Mouse (Mus musculus): ENCODE data around the gene Gm45902.
A peak's percentile ranks its signal among the peaks of the same experiment; 100 is the strongest.

Gm45902 gene

GRCm38 (mm10) chr2:3512552-3513454 lies at the start of gene Gm45902, which contains the start of the genes Hspa14 and Cdnf:
Gm45902 (minus strand) TSS chr2:3512790.
Hspa14 (minus strand) TSS chr2:3512814.
Cdnf (plus strand) TSS chr2:3513030.
- DNase-seq = peak; percentile 97 to 98

GRCm38 (mm10) chr2:3546588-3546987 lies 34.0 kb upstream of the Gm45902 start:
- peak; percentile 23 to 27 for DNase-seq

DNA sequence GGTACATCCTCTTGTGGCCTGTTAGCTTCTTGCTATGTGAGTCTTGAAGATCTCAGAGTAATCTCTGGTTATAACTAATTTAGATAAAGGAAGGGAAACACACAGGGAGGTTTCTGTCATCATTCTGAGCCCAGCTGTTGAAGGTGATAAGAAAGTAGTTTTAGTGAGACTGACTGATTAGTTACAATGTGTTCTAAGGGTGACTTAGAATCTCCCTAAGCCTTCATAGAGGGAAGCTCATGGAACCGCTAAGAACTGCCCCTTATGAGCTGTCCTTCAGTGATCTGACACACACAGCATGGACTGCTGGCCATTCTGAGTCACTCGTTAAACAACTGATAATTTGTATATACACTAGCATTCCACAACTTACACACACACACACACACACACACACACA lies 33.5 kb upstream of the Gm45902 start:
- no peak for DNase-seq

- DNase-seq = no peak
Observed at GRCm38 (mm10) chr2:3541307-3542079, 28.9 kb upstream of the Gm45902 start.

DNA sequence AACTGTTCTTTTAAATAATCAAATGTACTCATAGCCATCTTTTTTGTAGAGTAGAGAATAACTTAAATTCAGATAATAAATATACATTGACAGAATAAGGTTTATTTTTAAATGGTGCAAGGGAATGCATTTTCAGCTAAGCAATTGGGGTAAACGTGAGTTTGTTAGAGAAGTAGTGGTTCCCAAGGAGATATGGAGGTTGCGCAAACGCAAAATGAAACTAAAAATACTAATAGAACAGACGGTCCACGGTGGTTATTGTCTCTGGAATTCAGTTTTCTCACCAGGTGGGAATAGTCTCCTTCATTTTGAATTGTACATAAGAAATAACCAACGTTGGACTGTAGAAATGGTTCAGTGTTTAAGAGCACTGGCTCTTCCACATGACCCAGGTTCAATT lies 13.7 kb upstream of the Gm45902 start:
- no peak for DNase-seq

GRCm38 (mm10) chr2:3522558-3522957 lies 10.0 kb upstream of the Gm45902 start:
- no peak for DNase-seq

- peak; percentile 4 to 5 for DNase-seq
Observed at GRCm38 (mm10) chr2:3512076-3512475, 514 bp downstream of the Gm45902 start.

DNA sequence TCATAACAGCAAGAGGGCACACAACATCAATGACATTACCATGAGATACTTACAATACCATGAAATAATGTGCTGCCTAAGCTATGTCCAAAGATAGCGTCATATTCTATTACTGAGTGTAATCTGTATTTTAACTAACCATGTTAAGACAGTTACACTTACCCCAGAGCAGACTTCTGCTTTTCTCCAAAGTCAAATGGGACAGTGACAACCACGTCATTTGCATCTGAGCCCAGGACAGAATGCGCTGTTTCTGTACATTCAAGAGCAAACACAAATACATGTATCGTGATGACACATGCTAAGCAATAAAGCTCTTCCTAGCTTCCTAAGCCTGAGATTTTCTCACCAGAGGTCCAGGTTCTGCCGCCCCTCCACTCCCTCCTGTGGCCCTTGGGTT lies 11.7 kb downstream of the Gm45902 start:
- no peak for DNase-seq

GRCm38 (mm10) chr2:3499543-3499942 lies 13.0 kb downstream of the Gm45902 start:
- DNase-seq = no peak

GRCm38 (mm10) chr2:3493833-3494409 lies 18.7 kb downstream of the Gm45902 start:
- no peak for DNase-seq

DNA sequence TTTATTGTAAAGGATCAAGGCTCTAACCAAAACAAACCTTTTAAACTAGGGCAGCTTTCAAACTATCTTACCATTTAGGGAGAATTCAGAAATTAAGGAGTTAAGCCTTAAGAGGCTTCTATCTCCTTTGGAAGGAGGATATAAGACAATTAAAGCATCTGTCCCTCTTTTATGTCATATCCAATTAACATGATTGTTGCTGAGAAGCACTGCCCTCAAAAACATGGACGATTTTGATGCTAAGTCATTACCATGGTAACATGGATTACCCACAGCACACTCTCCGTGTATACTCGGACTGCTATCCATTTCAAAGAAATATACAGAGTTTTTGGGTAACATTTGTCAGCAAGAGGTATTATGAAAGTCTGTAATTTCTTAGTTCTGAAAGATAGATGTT lies 22.8 kb downstream of the Gm45902 start:
- no peak for DNase-seq

DNA sequence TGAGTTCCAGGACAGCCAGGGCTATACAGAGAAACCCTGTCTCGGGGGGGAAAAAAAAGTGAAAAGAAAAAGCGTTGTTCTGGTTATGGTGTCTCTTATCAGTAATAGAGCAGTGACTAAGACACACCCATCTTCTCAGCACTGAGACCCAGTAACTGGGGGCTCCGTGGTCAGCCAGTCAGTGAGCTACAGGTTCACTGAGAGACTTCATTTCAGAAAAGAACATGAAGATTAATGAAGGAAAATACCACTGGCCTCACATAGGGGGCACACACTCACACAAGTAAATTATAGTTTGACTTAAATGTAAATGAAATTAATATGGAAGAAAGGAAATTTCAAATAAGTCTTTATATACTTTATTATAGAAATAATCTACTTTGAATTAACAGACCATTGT lies 32.4 kb downstream of the Gm45902 start:
- no peak for DNase-seq

DNA sequence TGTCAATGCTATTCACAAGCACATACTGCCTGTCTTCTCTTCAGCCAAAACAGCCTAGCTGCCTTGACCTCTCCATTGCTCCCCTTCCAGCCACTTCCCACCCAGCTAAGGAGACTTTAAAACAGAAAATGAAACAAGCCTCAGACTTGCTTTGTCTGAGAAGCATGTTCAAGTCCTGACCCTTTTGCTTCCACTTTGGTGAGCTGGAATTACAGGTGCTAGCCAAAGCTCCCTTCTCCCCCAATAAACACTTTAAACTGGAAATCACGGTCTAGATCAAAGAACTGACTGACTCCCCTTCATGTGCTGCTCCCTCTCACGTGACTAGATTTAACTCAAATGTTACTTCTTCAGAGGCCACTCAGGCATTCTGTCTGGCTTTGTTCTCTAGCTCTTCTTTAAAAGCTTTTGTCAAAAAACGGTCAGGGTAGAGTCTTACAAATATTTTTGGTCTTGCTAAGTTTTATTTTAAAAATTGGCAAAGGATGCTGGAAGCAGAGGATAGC lies 36.8 kb downstream of the Gm45902 start:
- peak in 1 of 2 experiments; percentile 7 for DNase-seq

GRCm38 (mm10) chr2:3474861-3475283 lies 37.7 kb downstream of the Gm45902 start, which contains the start of gene Suv39h2:
Suv39h2 (minus strand) TSS chr2:3475031.
- DNase-seq = peak; percentile 96 to 97

DNA sequence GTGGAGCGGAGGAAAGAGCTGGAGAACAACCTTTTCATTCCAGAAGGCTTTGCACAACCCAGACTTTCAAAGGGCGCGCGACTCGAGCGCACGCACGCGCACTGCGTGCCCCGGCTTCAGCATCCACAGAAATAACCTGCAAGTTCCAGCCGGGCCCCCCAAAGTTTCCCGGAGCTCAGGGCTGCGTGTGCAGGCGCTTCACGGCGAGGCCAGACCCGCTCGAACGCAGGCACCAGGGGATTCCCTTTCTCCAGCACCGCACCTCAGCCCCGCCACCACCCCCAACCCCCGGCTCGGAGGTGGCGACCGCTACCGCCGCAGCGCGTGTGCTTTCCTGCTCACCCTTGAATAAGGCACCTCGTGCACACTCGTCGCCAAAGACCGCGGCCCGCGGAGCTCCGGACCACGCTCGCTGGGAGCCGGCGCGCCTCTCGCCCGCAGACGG lies 38.2 kb downstream of the Gm45902 start:
- DNase-seq = peak; percentile 44 to 55

GRCm38 (mm10) chr2:3473891-3474290 lies 38.7 kb downstream of the Gm45902 start:
- DNase-seq = no peak

- DNase-seq = no peak
Observed at GRCm38 (mm10) chr2:3456590-3456989, 56.0 kb downstream of the Gm45902 start.

Measured in lung, adult 18-20 months (tissue).